Mouse (Mus musculus) lung, embryonic 16.5 days (tissue): ENCODE results near the gene Nkd2. TPM values are rescaled to one million over a fixed set of nuclear protein-coding genes. Genes with fewer than 3 reads are reported as not detected.
A peak's percentile ranks its signal among the peaks of the same experiment; 100 is the strongest.

Experiments used
- ATAC-seq: fragments of 200-750 bp; cut with Nextera tagmentation; 2 replicates; pipeline ENCODE4 v1.8.0; 2017; ENCODE audit warnings: low read depth, mild to moderate bottlenecking, moderate library complexity
- H3K27ac ChIP-seq: fragments of 300-500 bp; sonication (generic); 2 replicates; pipeline ENCODE4 v1.5.1; 2014; ENCODE audit warnings: mild to moderate bottlenecking, control low read depth, low read length
- H3K27me3 ChIP-seq: fragments of 300-500 bp; sonication (generic); 2 replicates; pipeline ENCODE4 v1.6.1; 2014; ENCODE audit warnings: low read depth, low read length, mixed read lengths; ENCODE audit not compliant: control insufficient read depth, insufficient read depth
- H3K36me3 ChIP-seq: fragments of 300-500 bp; sonication (generic); 2 replicates; pipeline ENCODE4 v1.6.1; 2014; ENCODE audit warnings: low read length; ENCODE audit not compliant: control insufficient read depth, insufficient read depth
- H3K4me1 ChIP-seq: fragments of 300-500 bp; sonication (generic); replicated peaks from 2 replicates; pipeline ENCODE4 v1.6.1; 2014; ENCODE audit warnings: low read length, mixed read lengths; ENCODE audit not compliant: control insufficient read depth, insufficient read depth
- H3K4me2 ChIP-seq: fragments of 300-500 bp; sonication (generic); 2 replicates; pipeline ENCODE4 v1.6.1; 2014; ENCODE audit warnings: low read depth, low read length, control low read depth
- H3K4me3 ChIP-seq: fragments of 300-500 bp; sonication (generic); 2 replicates; pipeline ENCODE4 v1.5.1; 2014; ENCODE audit warnings: mild to moderate bottlenecking, low read length, control low read depth
- H3K9ac ChIP-seq: fragments of 300-500 bp; sonication (generic); 2 replicates; pipeline ENCODE4 v1.6.1; 2014; ENCODE audit warnings: low read length, control low read depth
- H3K9me3 ChIP-seq: fragments of 300-500 bp; sonication (generic); 2 replicates; pipeline ENCODE4 v1.6.1; 2016; ENCODE audit warnings: low read length; ENCODE audit not compliant: control insufficient read depth
- WGBS: fragments of 180-500 bp; shearing (Covaris S2); extraction: QIAGEN DNeasy Blood & Tissue Kit; methylation state at CpG from one replicate; pipeline ENCODE4 v1.1.7; 2014; 5-methylcytosine and 5-hydroxymethylcytosine counted together
- polyA plus RNA-seq: library from polyadenylated mRNA; unstranded; fragments of >200 nt; fragmentation: Nextera tagmentation; extraction: Ambion mirVana; gene quantifications from 2 replicates; pipeline ENCODE4 v1.2.1, GENCODE M21; 2015

Nkd2 gene
- polyA plus RNA-seq, 1 experiment from 2014 or later = 4.8 TPM

DNA sequence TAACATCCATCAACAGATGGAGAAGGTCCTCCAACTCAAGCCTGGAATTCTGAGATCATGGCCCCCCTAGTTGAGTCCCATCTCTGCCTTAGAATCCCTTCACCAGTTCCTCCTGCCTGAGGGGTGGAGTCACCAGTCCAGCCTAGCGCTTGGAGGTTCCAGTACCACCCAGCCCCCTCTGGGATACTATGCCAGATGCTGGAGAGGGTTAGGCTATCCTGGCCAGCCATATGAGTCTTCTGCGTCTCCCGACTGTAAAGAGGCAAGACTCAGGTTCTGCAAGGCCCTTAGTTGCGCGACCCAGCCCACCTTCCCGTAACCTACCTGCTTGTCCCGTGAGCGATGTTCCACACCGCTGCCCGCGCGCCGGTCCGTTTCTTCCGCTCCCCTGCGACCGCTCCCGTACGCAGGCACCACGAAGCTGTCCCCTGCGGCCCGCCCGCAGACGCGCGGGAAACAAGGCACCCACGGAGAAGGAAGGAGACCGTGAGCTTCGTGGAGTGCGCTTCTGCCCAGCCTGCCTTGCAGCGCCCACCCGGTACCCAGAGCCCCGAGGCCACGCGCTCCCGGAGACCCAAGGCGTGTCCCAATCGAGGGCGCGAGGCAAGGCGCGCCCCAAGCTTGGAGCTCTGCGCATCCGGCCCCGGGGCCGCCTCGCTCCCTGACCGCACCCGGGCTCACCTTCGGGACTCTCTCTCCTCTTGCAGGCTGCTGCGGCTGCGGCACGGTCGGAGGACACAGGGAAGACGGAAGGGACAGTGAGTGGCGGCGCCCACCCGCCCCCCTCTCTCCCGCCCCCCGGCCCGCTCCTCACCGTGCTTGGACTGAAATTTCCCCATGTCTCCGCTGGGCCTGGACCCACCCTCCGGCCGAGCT, 604 bp downstream of the Nkd2 start:
- H3K4me1 ChIP-seq = no peaks in the 10 kb centered on the region; the same call in none of the 2 replicates
- peaks cover 19% of the 10 kb centered on the region for H3K27me3 ChIP-seq
- peak overlapping the region; percentile 93 for H3K4me2 ChIP-seq
- H3K36me3 ChIP-seq = no peaks in the 10 kb centered on the region
- H3K4me3 ChIP-seq = peak overlapping the region; percentile 60
- peak overlapping the region; percentile 70 for H3K9ac ChIP-seq
- no peak overlapping the region for H3K27ac ChIP-seq
- ATAC-seq = peak; percentile 59
- no peaks in the 10 kb centered on the region for H3K9me3 ChIP-seq
- WGBS = under 1% methylated on average over 63 of the region's 65 CpGs

DNA sequence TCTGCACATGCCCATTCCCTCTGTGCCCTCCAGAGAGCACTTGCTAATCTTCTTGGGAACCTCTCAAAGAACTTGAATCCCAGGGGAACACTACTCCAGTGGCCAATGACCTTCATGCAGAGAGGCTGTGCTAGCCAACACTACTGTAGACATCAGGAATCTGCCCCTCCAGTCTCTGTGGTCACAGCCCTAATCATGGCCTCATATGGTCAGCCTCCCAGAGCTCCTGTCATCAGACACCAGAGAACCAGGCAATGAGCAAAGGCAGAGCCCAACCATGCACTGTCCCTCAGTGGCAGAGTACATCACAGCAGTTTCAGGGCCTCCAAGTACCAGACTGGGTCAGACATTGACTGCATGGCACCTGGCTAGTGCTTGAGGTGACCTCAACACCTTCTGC, 4.7 kb downstream of the Nkd2 start:
- no peaks in the 10 kb centered on the region for H3K36me3 ChIP-seq

DNA sequence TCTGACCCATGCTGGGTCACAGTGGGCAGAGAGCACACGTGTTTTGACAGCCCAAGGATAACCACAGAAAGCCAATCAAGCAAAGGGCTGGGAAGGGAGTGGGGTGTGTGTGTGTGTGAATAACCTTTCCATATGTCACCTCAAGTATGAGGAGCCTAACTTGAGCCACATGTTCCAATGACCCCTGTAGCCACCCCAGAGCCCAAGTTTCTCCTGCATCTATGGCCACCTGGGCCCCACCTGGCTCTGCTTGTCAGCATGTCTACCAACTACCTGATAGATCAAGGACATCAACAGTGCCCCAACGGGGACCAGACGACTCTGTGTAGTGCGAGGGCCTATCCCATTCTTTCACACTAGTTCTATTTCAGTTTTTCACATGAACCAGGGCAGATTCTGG, 7.7 kb downstream of the Nkd2 start:
- H3K4me3 ChIP-seq = no peak overlapping the region
- H3K4me1 ChIP-seq = peaks cover 15% of the 10 kb centered on the region
- no peak overlapping the region for H3K27ac ChIP-seq
- no peak overlapping the region for H3K4me2 ChIP-seq
- no peak overlapping the region for H3K9ac ChIP-seq
- no peaks in the 10 kb centered on the region for H3K27me3 ChIP-seq
- WGBS = 76% methylated on average over 4 of the region's 4 CpGs
- H3K36me3 ChIP-seq = no peaks in the 10 kb centered on the region
- no peaks in the 10 kb centered on the region for H3K9me3 ChIP-seq
- ATAC-seq = no peak

More for the DNA sequence above, 4.7 kb downstream of the Nkd2 start:
- H3K4me2 ChIP-seq = no peak overlapping the region
- no peak overlapping the region for H3K9ac ChIP-seq
- H3K9me3 ChIP-seq = no peaks in the 10 kb centered on the region
- no peak overlapping the region for H3K27ac ChIP-seq
- H3K27me3 ChIP-seq = peaks cover 15% of the 10 kb centered on the region
- no peaks in the 10 kb centered on the region; the same call in none of the 2 replicates for H3K4me1 ChIP-seq
- ATAC-seq = no peak
- H3K4me3 ChIP-seq = no peak overlapping the region

DNA sequence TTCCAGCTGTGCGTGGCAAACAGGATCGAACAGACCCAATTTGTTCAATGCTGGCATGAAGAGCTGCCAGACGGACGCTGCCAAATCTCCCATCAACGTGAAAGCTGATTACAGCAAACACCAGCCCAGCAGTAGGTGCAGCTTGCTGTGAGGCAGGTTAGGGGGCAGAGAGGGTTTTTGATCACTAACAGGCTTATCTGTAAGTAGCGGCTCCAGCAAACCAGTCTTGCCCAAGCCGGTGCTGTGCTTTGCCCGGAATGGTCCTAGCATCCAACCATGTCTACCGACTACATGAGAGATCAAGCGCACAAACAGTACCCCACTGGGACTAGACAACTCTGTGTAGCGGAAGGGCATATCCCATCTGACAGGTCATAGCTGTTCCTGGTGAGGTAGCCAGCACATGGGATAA, 8.3 kb downstream of the Nkd2 start:
- no peak overlapping the region for H3K9ac ChIP-seq
- no peak overlapping the region for H3K27ac ChIP-seq
- H3K9me3 ChIP-seq = no peaks in the 10 kb centered on the region
- ATAC-seq = no peak
- no peaks in the 10 kb centered on the region for H3K36me3 ChIP-seq
- no peaks in the 10 kb centered on the region for H3K27me3 ChIP-seq
- H3K4me3 ChIP-seq = no peak overlapping the region
- H3K4me1 ChIP-seq = peaks cover 15% of the 10 kb centered on the region
- H3K4me2 ChIP-seq = no peak overlapping the region
- WGBS = 80% methylated on average over 11 of the region's 11 CpGs

DNA sequence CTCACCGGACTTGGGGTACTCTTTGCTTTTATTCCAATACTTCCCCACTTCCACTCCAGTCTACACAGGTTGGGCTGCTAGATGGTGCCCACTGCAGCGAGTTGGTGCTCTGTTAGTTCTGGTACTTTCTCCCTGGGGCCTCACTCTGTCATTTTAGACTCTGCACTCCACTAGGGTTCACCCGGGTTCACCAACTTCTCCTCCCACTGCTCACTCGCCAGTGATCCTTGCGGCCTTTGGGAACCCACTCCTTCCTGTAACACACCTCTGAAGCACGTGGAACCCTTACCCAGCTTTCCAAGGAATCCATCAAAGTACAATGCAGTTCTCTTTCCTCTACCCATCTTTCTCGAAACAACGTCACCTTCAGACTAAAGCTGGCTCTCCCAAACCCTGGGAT, 9.7 kb downstream of the Nkd2 start:
- Histone ChIP-seq H3K4me2 (no peak overlapping the region), H3K9ac (no peak overlapping the region), H3K36me3 (no peaks in the 10 kb centered on the region), H3K4me1 (peaks cover 15% of the 10 kb centered on the region), H3K27me3 (no peaks in the 10 kb centered on the region), H3K27ac (no peak overlapping the region), H3K9me3 (no peaks in the 10 kb centered on the region), H3K4me3 (no peak overlapping the region)
- 69% methylated on average over 8 of the region's 8 CpGs for WGBS
- no peak for ATAC-seq

DNA sequence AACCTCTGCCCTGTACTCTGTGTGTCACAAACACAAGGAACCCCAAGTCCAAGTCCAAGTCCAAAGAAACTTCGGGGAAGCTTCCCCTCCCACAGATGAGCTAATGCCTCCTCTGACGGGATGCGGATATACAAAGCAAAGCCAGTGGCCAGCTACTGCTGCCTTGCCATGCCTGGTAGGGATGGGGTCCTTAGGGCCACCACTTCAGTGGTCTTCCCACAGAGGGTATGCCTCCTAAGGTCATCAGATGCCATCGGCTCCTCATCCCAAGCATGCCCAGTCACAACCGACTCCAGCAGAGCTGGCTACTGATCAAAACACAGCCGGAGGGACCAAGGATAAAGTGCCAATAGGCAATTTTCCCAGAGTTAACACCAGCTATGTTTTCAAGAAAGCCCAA, 10.9 kb downstream of the Nkd2 start:
- peak; percentile 15; the same call in 1 of the 2 replicates for ATAC-seq

DNA sequence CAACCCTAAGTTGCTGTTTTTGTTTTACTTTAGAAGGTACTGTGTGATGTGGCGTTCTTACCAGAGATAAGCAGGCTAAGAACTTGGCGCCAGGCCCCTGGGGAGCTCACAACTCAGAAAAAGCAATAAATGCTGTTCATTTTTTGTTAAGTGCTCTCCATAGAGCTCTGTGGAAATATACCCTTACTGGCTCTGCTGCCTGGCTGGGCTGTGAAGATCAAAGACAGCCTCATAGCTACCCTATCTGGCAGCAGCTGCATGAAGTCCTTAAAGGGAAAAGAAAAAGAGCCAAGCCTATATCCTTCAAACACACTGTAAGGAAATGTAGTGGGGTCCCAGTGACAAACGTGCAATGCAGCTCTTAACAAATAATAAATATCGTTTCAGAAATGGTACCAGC, 11.6 kb downstream of the Nkd2 start:
- no peak overlapping the region for H3K4me3 ChIP-seq
- no peaks in the 10 kb centered on the region for H3K36me3 ChIP-seq
- H3K27me3 ChIP-seq = no peaks in the 10 kb centered on the region
- peaks cover 15% of the 10 kb centered on the region for H3K4me1 ChIP-seq
- no peaks in the 10 kb centered on the region for H3K9me3 ChIP-seq
- H3K27ac ChIP-seq = peak overlapping the region; percentile 45
- 18% methylated on average over 4 of the region's 4 CpGs for WGBS
- ATAC-seq = peak; percentile 75
- no peak overlapping the region for H3K9ac ChIP-seq
- no peak overlapping the region for H3K4me2 ChIP-seq

More for the DNA sequence above, 10.9 kb downstream of the Nkd2 start:
- Histone ChIP-seq H3K36me3 (no peaks in the 10 kb centered on the region), H3K9ac (no peak overlapping the region), H3K4me1 (peaks cover 15% of the 10 kb centered on the region), H3K27me3 (no peaks in the 10 kb centered on the region), H3K4me3 (no peak overlapping the region), H3K27ac (no peak overlapping the region), H3K9me3 (no peaks in the 10 kb centered on the region), H3K4me2 (no peak overlapping the region)
- WGBS = 57% methylated on average over 6 of the region's 6 CpGs

DNA sequence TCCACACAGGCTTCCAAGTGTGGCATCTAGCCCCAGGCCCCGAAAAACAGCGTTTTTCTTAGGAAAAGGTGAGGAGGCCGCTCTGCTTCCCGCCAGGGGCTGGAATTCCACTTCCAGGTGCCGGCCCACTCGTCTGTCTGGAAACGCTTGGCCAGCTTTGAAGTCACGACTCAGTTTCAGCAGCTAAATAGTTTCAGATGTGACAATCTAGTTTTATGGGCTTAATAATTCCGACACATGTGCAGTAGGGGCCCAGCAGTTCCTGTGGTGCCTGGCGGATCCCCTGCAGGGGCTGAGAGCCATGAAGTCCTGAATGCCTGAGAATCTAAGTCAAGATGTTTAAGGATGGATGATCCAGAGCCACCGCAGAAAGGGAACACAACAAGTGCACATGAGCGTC, 13.6 kb downstream of the Nkd2 start:
- no peak overlapping the region for H3K27ac ChIP-seq

DNA sequence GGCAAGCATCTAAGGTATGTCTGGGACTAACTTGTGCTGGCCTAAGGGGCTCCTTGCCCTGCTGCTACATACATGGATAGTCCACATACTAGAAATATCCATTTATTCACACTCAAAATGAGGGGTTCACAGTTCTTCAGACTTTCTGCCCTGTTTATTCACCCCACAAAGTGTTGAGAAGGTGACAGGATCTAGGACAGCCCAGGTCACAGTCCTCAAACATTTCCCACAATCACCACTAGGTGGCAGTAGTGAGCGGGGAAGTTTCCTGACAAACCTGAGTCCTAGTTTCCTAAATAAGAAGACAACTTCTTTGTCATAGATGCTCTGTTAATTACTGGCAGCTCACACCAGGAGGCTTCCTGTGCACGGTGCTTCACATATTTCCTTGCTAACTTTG, 15.9 kb downstream of the Nkd2 start:
- H3K9ac ChIP-seq = no peak overlapping the region
- 3% methylated on average over 2 of the region's 2 CpGs for WGBS
- H3K4me3 ChIP-seq = no peak overlapping the region
- no peaks in the 10 kb centered on the region for H3K36me3 ChIP-seq
- no peak overlapping the region for H3K27ac ChIP-seq
- peaks cover 9% of the 10 kb centered on the region for H3K4me1 ChIP-seq
- no peak overlapping the region for H3K4me2 ChIP-seq
- ATAC-seq = no peak
- H3K9me3 ChIP-seq = no peaks in the 10 kb centered on the region
- H3K27me3 ChIP-seq = no peaks in the 10 kb centered on the region

More for the DNA sequence above, 13.6 kb downstream of the Nkd2 start:
- Histone ChIP-seq H3K4me1 (peaks cover 15% of the 10 kb centered on the region), H3K27me3 (no peaks in the 10 kb centered on the region), H3K4me2 (no peak overlapping the region), H3K9ac (no peak overlapping the region), H3K9me3 (no peaks in the 10 kb centered on the region), H3K36me3 (no peaks in the 10 kb centered on the region), H3K4me3 (no peak overlapping the region)
- WGBS = 42% methylated on average over 12 of the region's 12 CpGs
- no peak for ATAC-seq
